Mouse (Mus musculus) activated CD4-positive, CD25-positive, alpha-beta regulatory T cell, adult 4 months (primary cell): ENCODE measurements around the gene Snrk. TPM values are rescaled to one million over a fixed set of nuclear protein-coding genes. Genes with fewer than 3 reads are reported as not detected.

Experiments used
- ATAC-seq: one replicate; pipeline ENCODE4 v1.8.0; 2017
- polyA plus RNA-seq, 2 experiments: library from polyadenylated mRNA; unstranded; fragments of 100-300 nt; shearing (Covaris generic); gene quantifications; one replicate each; pipeline ENCODE4 v1.2.1; 2017

Gene Snrk
- 10 to 100 TPM; 23.1 to 25.9 TPM for polyA plus RNA-seq

- peak; percentile 83 for ATAC-seq
Measured at GRCm38 (mm10) chr9:122117112-122117616, at the start of gene Snrk. Gene Snrk (plus strand): TSS chr9:122117266.

GRCm38 (mm10) chr9:122067654-122068053, 49.4 kb upstream of the Snrk start:
- ATAC-seq = no peak

GRCm38 (mm10) chr9:122069560-122070174, 47.4 kb upstream of the Snrk start:
- ATAC-seq = no peak

GRCm38 (mm10) chr9:122073980-122074379, 43.1 kb upstream of the Snrk start:
- no peak for ATAC-seq

GRCm38 (mm10) chr9:122074575-122074974, 42.5 kb upstream of the Snrk start:
- ATAC-seq = no peak

GRCm38 (mm10) chr9:122078456-122078855, 38.6 kb upstream of the Snrk start:
- no peak for ATAC-seq

- ATAC-seq = no peak
Measured at GRCm38 (mm10) chr9:122083698-122084097, 33.4 kb upstream of the Snrk start.

GRCm38 (mm10) chr9:122084175-122084574, 32.9 kb upstream of the Snrk start:
- ATAC-seq = no peak

GRCm38 (mm10) chr9:122084636-122085035, 32.4 kb upstream of the Snrk start:
- ATAC-seq = no peak

- no peak for ATAC-seq
Measured at GRCm38 (mm10) chr9:122085055-122085454, 32.0 kb upstream of the Snrk start.

GRCm38 (mm10) chr9:122085550-122086205, 31.4 kb upstream of the Snrk start:
- no peak for ATAC-seq

- ATAC-seq = no peak
Measured at GRCm38 (mm10) chr9:122087086-122087485, 30.0 kb upstream of the Snrk start.

GRCm38 (mm10) chr9:122091171-122091570, 25.9 kb upstream of the Snrk start:
- ATAC-seq = no peak

GRCm38 (mm10) chr9:122091782-122092228, 25.3 kb upstream of the Snrk start:
- no peak for ATAC-seq

- ATAC-seq = no peak
Measured at GRCm38 (mm10) chr9:122094171-122094570, 22.9 kb upstream of the Snrk start.

- no peak for ATAC-seq
Measured at GRCm38 (mm10) chr9:122096822-122097511, 20.1 kb upstream of the Snrk start.

GRCm38 (mm10) chr9:122097535-122097934, 19.5 kb upstream of the Snrk start:
- no peak for ATAC-seq

- no peak for ATAC-seq
Measured at GRCm38 (mm10) chr9:122100584-122101127, 16.4 kb upstream of the Snrk start.

- ATAC-seq = no peak
Measured at GRCm38 (mm10) chr9:122101196-122101595, 15.9 kb upstream of the Snrk start.

- ATAC-seq = no peak
Measured at GRCm38 (mm10) chr9:122103550-122104284, 13.3 kb upstream of the Snrk start.

- ATAC-seq = no peak
Measured at GRCm38 (mm10) chr9:122104285-122104829, 12.7 kb upstream of the Snrk start.

GRCm38 (mm10) chr9:122107701-122108375, 9.2 kb upstream of the Snrk start:
- no peak for ATAC-seq
